Mouse (Mus musculus) right cerebral cortex, postnatal 25 days (tissue): ENCODE data around the gene Ankrd35.
"Not testable (repeated sequence)": the region's sequence is repeated elsewhere in the genome, so short reads cannot be mapped to it uniquely, and the experiment has no call there.

Experiments
- DNase-seq: peaks from one replicate; pipeline ENCODE4 v3.0.0; 2022

Gene Ankrd35

DNA sequence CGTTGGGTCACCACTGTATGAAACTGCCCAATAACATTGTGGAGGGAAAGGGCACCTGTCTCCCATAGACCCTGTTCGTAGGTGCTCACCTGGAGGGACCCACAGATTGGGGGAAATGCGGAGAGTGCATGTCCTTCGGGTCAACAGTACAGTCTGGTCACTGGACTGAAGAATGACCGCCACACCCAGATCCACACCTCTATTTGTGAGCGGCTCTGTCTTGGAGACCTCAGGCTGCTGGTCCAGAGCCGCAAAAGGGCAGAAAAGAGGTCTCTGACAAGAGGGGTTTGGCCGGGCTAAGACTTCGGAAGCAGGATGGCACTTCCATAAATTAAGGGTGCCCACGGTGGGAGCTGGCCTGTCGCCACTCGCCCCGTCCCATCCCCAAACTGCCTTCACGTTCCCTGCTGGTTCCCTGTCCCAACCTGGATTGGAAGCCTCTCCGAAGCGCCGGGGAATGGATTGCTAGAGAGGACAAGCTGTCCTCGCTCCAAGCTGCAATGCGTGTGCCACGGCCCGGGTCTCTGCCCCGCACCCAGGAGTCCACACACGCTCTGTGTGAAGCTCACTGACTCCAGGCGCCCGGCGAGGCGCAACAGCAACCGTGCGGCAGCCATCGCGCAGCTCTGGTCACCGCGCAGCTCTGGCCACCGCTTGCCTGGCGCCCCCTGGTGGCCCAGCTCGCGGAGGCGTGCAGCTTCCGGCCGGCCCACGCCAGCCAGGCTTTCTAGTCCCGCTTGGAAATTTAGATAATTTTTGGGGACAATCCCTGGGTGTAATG lies 38.2 kb downstream of the Ankrd35 start, which contains the start of gene Nudt17:
TSS of gene Nudt17 (minus strand) at position 660 of the 781 bp plus-strand sequence.
- peak; percentile 84 for DNase-seq

GRCm38 (mm10) chr3:96708684-96709064 lies 38.7 kb downstream of the Ankrd35 start:
- DNase-seq, result no peak

- no peak for DNase-seq
Measured at GRCm38 (mm10) chr3:96714286-96714685, 44.4 kb downstream of the Ankrd35 start.

- no peak for DNase-seq
Measured at GRCm38 (mm10) chr3:96715854-96716253, 45.9 kb downstream of the Ankrd35 start.

GRCm38 (mm10) chr3:96719173-96719572 lies 49.2 kb downstream of the Ankrd35 start:
- no peak for DNase-seq

DNA sequence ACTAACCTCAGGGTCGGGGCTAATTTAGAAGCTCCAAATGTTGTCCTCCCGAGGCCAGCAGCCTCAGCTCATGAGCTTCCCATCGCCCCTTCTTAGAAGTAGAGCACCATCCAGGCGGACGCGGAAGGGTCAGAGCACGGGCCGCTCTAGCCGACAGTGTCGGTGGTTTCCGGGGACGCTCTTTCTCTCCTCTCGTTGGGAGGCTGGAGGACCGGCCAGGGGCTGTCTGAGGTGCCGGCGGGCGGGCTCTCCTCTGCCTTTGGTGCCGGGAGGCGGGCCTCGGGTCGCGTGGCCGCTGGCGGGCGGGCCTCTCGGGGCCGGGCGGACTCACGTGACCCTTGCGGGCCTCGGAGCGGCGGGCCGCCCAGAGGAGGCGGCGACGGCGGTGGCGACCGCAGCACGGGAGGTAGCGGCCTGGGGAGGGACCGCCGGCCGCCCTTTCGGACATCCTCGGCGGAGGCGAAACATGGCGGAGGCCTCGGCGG lies 57.5 kb downstream of the Ankrd35 start, which contains the start of the genes Polr3c and Rnf115:
TSS of gene Polr3c (minus strand) at position 286 of the 485 bp plus-strand sequence.
TSS of gene Rnf115 (plus strand) at position 322 of the 485 bp plus-strand sequence.
- DNase-seq, result peak; percentile 97

- no peak for DNase-seq
Measured at GRCm38 (mm10) chr3:96727828-96728633, 58.1 kb downstream of the Ankrd35 start.

DNA sequence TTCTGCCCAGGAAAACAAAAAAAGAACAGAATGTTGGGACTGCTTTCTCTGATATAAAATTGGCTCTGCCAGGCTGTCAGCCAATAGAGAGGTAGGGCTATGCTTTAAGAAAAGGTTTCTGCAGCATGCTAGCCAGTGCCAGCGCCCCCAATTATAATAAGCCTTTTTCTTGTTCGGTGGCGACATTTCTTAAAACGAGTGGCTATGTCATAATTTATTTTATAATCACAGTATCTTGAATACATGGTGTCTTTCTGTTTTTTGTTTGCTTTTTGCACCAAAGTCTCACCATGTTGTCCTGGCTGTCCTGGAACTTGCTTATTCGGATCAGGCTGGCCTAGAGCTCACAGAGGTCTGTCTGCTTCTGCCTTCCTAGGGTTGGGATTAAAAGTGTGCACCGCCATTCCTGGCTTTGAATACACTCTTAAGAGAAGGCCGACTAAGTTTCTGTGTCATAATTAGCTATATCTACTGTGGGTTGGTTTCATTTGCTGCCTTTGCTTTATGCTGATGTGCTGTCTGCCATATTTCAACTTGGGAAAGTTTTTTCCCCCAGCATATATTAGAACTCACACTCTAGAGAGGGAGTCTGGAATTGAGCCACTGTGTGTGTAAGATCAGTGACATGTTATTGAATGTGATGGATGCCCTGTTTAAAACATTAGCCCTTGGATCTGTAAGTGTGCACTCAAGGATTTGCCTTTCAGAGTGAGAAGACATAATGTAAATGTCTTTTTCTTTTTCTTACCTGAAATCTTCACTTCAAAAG lies 58.9 kb downstream of the Ankrd35 start:
- no peak for DNase-seq

DNA sequence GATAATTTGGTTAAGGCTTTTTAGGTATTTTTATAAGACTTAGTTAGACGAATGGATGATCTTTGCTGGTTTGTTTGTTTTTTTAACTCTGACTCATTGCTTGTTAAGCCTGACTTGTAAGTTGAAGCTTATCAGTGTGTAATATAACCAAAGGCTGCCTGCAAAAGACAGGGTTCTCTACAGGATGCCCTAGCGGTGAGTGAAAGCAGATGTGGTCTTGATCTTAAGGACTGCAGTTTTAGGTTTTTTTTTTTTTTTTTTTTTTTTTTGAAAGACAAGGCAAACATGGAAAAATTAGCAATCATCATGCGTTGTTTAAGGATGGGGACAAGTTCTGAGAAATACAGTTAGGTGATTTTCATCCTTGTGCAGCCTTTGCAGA lies 59.5 kb downstream of the Ankrd35 start:
- DNase-seq, result no peak

- DNase-seq, result no peak
Measured at GRCm38 (mm10) chr3:96730785-96731184, 60.9 kb downstream of the Ankrd35 start.

DNA sequence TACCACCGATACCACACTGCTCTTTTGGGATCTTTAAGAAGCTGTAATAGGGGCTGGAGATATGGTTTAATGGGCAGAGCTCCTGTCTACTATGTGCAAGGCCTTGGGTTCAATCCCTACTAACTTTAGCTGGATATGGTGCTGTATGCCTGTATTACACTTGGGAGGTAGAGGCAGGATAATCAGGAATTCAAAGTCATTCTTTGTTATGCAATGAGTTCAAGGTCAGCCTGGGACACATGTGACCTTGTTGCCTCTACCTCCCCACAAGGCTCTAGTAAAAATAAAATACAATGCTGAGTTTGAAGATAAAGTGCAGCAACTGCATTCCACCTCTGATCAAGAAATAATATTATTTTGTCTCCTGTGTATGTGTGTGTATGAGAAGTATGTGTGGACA lies 64.1 kb downstream of the Ankrd35 start:
- DNase-seq, result no peak

DNA sequence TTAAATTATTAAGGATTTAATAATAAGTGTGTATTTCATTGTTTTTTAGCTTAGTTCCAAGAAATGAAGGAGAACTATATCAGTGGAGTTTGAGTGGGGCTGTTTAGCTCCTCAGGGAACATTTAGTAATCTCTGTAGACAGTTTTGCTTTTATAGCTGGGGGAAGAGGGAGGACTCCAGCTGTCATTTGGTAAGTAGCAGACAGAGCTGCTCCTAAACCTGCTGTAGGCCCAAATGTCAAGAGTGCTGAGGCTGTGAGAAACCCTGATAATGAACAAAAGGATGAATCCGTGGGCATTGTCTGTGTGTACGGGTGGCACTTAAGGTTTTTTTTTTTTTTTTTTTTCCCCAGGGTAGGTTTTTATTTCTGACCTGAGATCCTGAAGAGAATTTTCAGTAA lies 65.3 kb downstream of the Ankrd35 start:
- DNase-seq, result no peak

- no peak for DNase-seq
Measured at GRCm38 (mm10) chr3:96737013-96737740, 67.2 kb downstream of the Ankrd35 start.

DNA sequence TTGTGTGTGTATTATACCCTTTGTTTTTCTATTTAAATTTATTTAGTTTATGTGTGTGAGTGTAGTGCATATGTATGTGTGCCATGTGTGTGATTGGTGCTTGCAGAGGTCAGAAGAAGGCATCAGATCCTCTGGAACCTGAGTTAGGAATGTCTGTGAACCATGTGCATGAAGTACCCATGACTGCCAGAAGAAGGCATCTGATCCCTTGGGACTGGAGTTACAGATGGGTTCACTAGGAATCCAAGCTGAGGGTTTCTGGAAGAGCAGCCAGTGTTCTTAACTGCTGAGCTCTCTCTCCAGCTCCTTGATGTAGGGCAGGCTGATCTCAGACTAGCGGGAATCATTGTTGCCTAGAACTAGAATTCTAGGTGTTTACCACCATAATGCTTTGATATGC lies 68.1 kb downstream of the Ankrd35 start:
- DNase-seq, result no peak

GRCm38 (mm10) chr3:96740279-96740678 lies 70.3 kb downstream of the Ankrd35 start:
- DNase-seq, result not testable (repeated sequence)
